Mouse (Mus musculus): ENCODE measurements around the gene Pmpca.
"Not testable (repeated sequence)": the region's sequence is repeated elsewhere in the genome, so short reads cannot be mapped to it uniquely, and the experiment has no call there.

Gene Pmpca

GRCm38 (mm10) chr2:26367911-26368310 is 21.2 kb upstream of the Pmpca start:
- no peak for DNase-seq (ENCODE audit: inconsistent age in 2 of 2, low spot score in 1 of 2)

- no peak for DNase-seq (ENCODE audit: inconsistent age in 2 of 2, low spot score in 1 of 2)
These were observed 20.6 kb upstream of the Pmpca start for GRCm38 (mm10) chr2:26368572-26368971.

GRCm38 (mm10) chr2:26372396-26372795 is 16.7 kb upstream of the Pmpca start:
- DNase-seq (ENCODE audit: inconsistent age in 2 of 2, low spot score in 1 of 2): no peak

- DNase-seq (ENCODE audit: inconsistent age in 2 of 2, low spot score in 1 of 2): peak; percentile 89 to 94
These were observed 8.9 kb upstream of the Pmpca start, which contains the start of gene Snapc4 for GRCm38 (mm10) chr2:26380131-26380771. Gene Snapc4 (minus strand): TSS chr2:26380653.

GRCm38 (mm10) chr2:26380871-26381270 is 8.3 kb upstream of the Pmpca start:
- DNase-seq (ENCODE audit: inconsistent age in 2 of 2, low spot score in 1 of 2): not testable (repeated sequence)

- DNase-seq (ENCODE audit: inconsistent age in 2 of 2, low spot score in 1 of 2): no peak
These were observed 1.4 kb upstream of the Pmpca start for GRCm38 (mm10) chr2:26387713-26388112.

GRCm38 (mm10) chr2:26388682-26389153 is 421 bp upstream of the Pmpca start:
- no peak for DNase-seq (ENCODE audit: inconsistent age in 2 of 2, low spot score in 1 of 2)

GRCm38 (mm10) chr2:26390954-26391353 is 1.8 kb downstream of the Pmpca start:
- no peak for DNase-seq (ENCODE audit: inconsistent age in 2 of 2, low spot score in 1 of 2)

GRCm38 (mm10) chr2:26391617-26392016 is 2.5 kb downstream of the Pmpca start:
- no peak for DNase-seq (ENCODE audit: inconsistent age in 2 of 2, low spot score in 1 of 2)

GRCm38 (mm10) chr2:26398978-26399377 is 9.8 kb downstream of the Pmpca start:
- DNase-seq (ENCODE audit: inconsistent age in 2 of 2, low spot score in 1 of 2): no peak

GRCm38 (mm10) chr2:26399647-26400046 is 10.5 kb downstream of the Pmpca start:
- no peak for DNase-seq (ENCODE audit: inconsistent age in 2 of 2, low spot score in 1 of 2)

- DNase-seq (ENCODE audit: inconsistent age in 2 of 2, low spot score in 1 of 2): no peak
These were observed 11.2 kb downstream of the Pmpca start for GRCm38 (mm10) chr2:26400296-26400695.

GRCm38 (mm10) chr2:26401023-26401422 is 11.9 kb downstream of the Pmpca start:
- no peak for DNase-seq (ENCODE audit: inconsistent age in 2 of 2, low spot score in 1 of 2)

GRCm38 (mm10) chr2:26402265-26402664 is 13.1 kb downstream of the Pmpca start:
- DNase-seq (ENCODE audit: inconsistent age in 2 of 2, low spot score in 1 of 2): no peak

GRCm38 (mm10) chr2:26403306-26403705 is 14.2 kb downstream of the Pmpca start:
- DNase-seq (ENCODE audit: inconsistent age in 2 of 2, low spot score in 1 of 2): no peak

GRCm38 (mm10) chr2:26408515-26409356 is 19.6 kb downstream of the Pmpca start, which contains the start of gene Inpp5e:
Gene Inpp5e (minus strand): TSS chr2:26409203.
- DNase-seq (ENCODE audit: inconsistent age in 2 of 2, low spot score in 1 of 2): peak; percentile 97 to 99

GRCm38 (mm10) chr2:26409362-26409761 is 20.2 kb downstream of the Pmpca start:
- no peak for DNase-seq (ENCODE audit: inconsistent age in 2 of 2, low spot score in 1 of 2)

- DNase-seq (ENCODE audit: inconsistent age in 2 of 2, low spot score in 1 of 2): peak in 1 of 2 experiments; percentile 45
These were observed 21.0 kb downstream of the Pmpca start for GRCm38 (mm10) chr2:26410091-26410490.

- peak; percentile 80 to 90 for DNase-seq (ENCODE audit: inconsistent age in 2 of 2, low spot score in 1 of 2)
These were observed 21.8 kb downstream of the Pmpca start for GRCm38 (mm10) chr2:26410931-26411411.

GRCm38 (mm10) chr2:26417066-26417465 is 27.9 kb downstream of the Pmpca start:
- DNase-seq (ENCODE audit: inconsistent age in 2 of 2, low spot score in 1 of 2): no peak

GRCm38 (mm10) chr2:26418120-26418519 is 29.0 kb downstream of the Pmpca start:
- peak in 1 of 2 experiments; percentile 51 for DNase-seq (ENCODE audit: inconsistent age in 2 of 2, low spot score in 1 of 2)

GRCm38 (mm10) chr2:26421969-26422368 is 32.8 kb downstream of the Pmpca start:
- no peak for DNase-seq (ENCODE audit: inconsistent age in 2 of 2, low spot score in 1 of 2)
